Mouse (Mus musculus) erythroid progenitor cell, adult 5-6 weeks (primary cell): ENCODE measurements around the gene Tmco4. TPM values are rescaled to one million over a fixed set of nuclear protein-coding genes. Genes with fewer than 3 reads are reported as not detected.

Experiments
- ATAC-seq: replicated peaks from 2 replicates; pipeline ENCODE4 v1.8.0; 2016; ENCODE audit warnings: moderate number of reproducible peaks, mild to moderate bottlenecking, moderate TSS enrichment, inconsistent platforms; ENCODE audit not compliant: poor library complexity, low FRiP score, severe bottlenecking
- total RNA-seq, 2 experiments: library from RNA; stranded (forward) in 1 of 2; stranded (reverse) in 1 of 2; fragments of 150-400 nt in 1 of 2; fragments of 186-747, 209-891 nt in 1 of 2; gene quantifications; 2 replicates each; pipeline versions ENCODE4 v1.2.3 to v1.2.4; 2015 to 2017; ENCODE audit warnings: low replicate concordance in 2 of 2

Tmco4 gene
- total RNA-seq (2015; ENCODE audit: low replicate concordance) (0.42 and 1.8 TPM in 2 replicates), total RNA-seq (2017; ENCODE audit: low replicate concordance) (1.1 and 2.1 TPM in 2 replicates)

DNA sequence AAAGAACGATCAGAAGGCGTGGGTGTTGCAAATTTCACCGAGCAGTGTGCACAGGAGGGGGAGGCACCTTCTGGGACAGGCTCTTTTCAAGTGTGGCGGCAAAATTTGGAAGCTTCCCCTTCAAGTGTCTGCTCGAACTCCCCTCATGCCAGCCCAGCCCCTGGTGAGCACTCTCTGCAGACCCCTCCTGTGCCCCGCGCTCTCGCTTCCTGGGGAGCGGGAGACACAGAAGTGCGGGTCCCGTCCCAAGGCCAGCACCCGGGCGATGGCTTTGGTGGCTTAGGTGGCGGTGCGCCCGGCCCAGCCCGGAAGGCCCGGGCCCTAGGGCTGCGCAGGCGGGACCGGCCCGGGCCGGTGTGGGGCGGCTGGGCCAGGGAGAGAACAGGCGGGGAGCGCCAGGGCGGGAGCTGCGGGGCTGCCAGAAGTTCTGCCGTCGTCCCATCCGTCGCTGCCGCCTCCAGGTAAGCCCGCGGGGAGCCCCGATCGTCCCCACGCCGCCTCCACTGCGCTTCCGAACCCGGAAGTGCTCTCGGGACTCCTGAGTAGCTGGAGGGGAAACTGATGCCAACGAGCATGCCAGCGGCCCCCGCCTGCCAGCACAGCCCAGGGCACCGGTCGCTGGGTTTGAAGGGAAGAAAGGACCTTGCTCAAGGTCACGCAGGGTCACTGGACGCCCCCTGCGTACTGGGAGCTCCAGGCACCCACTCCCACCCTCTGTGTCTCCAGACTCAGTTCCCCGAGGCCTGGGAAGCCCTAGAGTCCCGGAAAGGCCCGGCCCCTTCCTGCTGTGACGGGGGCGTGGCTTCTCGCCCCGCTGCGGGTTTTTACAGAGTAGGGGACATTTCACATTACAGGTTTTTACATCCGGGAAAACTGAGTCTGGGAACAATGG is at the start of gene Tmco4:
Gene Tmco4, plus strand, starts transcription at position 62 of the 892 bp plus-strand sequence.
- ATAC-seq = peak; percentile 71

DNA sequence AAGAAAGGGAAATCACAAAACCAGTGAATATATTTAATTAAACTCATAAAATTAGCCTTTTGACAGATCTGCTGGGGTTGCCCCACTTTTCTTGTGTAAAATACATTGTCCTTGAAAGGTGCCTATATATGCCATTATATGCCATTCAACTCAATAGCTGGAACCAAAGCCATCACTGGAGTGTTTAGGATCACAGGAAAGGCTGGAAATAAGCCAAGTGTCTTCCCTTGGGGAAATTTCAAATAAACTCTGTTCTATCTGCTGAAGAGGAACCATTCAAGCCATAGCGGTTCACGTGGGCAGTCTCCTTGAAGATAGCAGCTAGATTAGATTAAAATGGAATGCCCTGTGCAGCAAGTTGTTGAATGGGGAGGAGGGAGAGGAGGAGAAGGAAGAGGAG is 47.1 kb upstream of the Tmco4 start:
- ATAC-seq = no peak

DNA sequence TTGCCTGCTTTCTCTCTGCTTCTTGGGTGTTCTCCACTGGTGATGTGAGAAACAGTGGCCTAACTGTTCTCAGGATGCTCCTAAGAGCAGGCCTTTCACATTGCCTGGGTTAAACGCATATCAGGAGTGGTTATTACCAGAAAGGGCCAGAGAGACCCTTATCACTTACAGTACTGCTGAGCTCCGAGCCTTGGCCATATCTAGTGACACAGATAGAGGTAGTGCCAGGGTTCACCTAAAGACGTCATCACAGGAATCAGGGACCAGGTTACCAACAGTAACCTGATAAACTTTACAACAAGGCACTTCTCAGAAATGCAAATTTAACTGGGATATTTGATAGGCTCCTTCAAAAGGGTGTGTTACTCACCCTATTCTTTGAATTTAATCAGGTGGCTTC is 38.8 kb upstream of the Tmco4 start:
- ATAC-seq = no peak

DNA sequence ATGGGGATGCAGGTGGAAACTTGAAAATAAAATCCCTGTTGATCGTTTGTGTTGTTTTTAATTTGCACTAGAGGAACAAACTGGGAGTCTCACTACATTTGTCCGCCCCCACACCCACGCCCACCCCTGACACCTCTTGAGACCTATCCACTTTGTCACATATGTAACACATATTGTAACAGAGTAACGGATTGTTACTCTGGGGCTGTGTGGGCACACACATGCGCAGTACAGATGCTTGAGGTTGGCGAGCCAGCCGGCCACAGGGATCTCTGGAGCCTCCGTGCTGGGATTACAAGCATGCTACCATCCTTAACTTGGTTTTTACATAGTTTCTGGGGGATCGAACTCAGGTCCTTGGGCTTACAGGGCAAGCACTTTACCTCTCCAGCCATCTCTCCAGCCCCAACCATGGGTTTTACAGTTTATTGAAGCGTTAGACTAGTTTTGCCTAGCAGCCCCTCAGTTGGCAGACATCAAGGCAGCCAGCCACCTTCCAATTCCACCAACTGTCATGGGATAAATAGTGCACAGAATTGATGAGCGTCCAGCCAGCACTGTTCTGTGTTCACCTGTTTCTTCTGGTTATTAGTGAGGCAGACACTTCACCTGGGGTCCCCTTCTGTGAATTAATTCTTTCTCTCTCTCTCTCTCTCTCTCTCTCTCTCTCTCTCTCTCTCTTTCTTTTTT is 38.1 kb upstream of the Tmco4 start:
- ATAC-seq = no peak

DNA sequence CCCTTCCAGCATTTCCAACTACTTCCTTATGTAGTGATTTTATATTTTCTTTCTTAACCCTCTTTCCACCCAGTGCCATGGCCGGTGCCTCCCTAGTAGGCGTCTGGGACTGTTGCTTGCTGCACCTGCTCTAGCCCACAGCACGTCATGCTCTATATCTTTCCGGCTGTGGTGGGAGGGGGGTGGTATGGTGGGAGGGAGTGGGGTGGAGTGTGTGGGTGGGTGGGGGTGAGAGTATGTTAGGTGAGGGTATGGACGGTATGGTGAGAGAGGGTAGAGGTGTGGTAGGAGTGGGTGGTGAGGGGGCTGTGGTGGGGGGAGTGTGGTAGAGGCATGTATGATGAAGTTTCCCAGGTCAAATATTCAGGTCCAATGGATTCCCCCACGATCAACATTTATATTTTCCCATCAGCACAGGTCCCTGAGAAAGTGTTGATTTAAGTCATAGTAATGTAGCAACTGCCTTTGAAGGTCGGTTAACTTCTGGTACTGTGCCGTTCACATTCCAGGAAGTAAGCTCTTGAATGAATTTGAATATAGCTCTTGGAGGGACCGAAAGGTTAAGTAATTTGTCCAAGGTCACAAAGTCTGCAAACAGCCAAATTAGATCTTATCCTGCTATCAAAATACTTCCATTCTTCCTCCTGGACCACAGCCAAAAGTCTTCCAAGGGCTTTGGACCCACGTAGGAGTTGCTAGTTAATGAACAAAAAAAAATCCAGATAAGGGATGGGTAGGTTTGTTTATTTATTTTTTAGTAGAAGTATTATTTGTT is 34.0 kb upstream of the Tmco4 start:
- ATAC-seq = no peak

DNA sequence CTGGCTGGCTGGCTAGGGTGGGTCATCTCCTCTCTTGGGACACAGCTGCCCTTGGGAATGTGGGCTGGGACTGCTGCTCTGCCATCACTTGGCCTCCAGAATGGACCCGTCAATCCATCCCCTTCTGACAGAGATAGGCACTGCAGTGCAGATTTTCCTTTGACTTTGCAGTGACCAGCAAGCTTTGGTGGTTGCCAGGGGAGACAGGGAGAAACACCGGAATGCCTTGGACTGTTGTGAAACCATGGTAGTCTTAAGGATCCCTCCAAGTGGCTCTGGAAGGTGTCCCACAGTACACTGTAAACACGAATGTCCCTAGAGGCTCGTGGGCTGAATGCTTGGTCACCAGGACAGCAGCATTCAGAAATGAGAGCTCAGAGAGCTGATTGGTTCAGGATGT is 33.2 kb upstream of the Tmco4 start:
- ATAC-seq = no peak

DNA sequence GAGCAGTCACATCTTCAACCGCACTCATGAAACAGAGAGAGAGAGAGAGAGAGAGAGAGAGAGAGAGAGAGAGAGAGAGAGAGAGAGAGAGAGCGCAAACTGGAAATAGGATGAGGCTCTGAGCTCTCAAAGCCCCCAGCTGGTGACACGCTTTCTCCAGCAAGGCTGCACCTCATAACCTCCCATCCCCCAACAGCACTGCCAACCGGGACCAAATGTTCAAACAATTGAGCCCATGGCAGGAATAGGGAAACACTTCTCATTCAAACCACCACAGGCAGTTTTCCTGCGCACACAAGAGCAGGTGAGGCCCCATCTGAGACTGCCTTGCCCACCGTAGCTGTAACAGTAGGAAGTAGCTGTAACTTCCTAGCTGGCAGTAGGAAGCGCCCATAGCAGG is 31.3 kb upstream of the Tmco4 start:
- ATAC-seq = no peak

DNA sequence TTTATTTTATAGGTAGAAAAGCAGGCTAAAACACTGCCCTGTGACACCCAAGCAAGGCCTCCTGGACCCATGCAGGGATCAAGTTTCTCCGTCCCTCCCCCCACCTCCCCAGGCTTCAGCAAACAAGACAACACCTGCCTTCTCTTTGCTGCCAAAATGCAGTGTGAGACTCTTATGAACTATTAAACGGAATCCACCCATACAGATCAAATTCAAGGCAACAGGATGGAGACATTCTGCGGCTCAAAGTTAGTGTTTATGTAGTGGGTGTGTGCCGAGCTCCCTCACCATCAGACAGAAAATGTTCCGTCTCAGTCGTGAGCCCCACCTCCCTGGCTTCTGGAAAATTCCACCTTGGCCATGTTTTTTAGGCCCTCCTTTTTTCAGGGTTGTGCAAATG is 30.7 kb upstream of the Tmco4 start:
- ATAC-seq = no peak

DNA sequence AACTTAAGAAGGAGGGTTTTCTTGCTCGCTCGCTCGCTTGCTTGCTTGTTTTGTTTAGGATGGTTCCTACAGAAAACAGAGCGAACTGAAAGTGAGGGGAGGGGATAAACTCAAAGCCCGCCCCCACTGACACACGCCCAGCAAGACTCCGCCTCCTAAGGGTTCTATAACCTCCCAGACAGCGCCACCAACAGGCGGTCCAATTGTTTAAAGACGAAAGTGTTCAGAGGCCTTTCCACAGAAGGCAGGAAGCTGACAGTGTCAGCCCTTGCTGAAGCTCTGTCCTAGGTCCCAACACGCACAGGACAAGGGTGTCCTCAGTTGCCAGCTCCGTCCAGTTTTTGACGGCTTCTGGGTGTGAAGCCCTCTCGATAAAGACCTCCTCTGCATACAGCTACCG is 29.0 kb upstream of the Tmco4 start:
- peak; percentile 69 for ATAC-seq

DNA sequence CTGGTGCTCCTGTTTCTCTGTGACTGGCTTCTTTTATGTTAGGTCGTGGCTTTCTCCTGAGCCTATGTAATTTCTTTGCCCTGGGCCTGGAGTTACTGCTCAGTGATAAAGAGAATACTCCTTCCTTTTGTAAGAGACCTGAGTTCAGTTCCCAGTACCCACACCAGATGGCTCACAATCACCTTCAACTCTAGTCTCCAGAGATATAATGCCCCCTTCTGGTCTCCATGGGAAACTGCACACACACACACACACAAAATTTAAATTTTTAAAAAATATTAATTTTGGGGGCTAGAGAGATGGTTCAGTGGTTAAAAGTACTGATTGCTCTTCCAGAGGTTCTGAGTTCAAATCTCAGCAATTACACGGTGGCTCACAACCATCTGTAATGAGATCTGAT is 24.4 kb upstream of the Tmco4 start:
- no peak for ATAC-seq

DNA sequence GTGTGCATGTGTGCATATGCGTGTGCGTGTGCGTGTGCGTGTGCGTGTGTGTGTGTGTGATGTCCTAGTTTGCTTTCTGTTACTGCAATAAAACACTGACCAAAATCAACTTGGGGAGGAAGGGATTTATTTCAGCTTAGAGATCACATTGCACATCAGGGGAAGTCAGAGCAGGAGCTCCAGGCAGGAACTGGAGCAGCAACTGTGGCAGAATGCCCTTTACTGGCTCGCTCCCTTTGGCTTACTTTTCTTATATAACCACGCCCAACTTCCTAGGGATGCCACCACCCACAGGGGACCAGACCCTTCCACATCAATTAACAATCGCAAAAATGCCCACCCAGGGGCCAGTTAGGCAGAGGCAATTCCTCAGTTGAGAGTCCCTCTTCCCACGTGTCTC is 14.1 kb upstream of the Tmco4 start:
- ATAC-seq = no peak

DNA sequence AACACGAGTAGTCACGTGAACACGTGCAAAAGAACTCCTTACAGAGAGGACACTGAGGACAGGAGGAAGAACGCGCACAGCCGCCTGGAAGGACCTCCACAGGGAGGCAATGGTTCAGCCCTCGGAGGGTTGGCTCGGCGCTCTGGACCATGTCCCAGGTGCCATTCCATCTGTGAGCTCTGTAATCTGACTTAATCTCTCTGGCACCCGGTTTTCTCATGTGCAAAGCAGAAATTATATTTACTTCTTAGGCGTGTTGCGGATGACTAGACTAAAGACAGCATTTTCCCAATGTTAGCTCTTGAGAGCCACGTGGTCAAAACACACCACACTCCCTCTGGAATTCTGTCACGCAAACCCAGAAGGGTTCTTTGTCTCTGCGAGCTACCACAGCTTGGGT is 13.6 kb upstream of the Tmco4 start:
- no peak for ATAC-seq

DNA sequence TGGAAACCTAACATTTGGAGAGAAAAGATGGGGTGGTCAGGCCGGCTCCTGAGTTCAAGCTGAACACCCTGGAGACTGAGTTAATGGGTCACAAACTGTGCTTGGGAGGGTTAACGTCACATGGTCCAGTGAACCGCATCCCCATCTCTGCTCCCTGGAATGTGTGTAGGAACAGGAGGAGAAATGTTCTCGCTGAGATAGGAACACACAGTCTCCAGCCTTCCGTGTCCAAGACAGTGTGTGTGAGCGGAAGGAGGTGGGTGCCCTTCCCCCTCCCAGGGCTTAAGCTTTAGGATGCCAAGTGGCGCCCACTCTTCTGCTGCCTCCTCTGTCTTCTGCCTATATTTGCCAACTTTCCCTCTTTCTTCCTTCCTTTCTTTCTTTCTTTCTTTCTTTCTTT is 12.8 kb upstream of the Tmco4 start:
- no peak for ATAC-seq

DNA sequence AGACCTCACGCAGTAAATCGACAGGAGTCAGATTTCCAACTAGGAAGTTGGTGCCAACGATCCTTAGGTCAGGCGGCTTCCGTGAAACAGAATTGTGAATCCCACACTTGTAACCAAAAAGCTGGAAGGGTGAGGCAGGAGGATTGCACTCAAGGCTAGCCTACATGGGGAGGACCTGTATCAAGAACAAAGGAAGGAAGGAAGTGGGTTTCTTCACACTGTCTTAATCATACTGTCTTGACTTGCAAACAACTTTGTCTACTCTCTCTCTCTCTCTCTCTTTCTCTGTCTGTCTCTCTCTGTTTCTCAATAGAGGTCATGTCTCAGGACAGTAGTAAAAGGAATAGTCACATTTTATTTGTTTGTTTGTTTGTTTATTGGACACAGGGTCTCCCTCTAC is 10.0 kb upstream of the Tmco4 start:
- ATAC-seq = no peak

DNA sequence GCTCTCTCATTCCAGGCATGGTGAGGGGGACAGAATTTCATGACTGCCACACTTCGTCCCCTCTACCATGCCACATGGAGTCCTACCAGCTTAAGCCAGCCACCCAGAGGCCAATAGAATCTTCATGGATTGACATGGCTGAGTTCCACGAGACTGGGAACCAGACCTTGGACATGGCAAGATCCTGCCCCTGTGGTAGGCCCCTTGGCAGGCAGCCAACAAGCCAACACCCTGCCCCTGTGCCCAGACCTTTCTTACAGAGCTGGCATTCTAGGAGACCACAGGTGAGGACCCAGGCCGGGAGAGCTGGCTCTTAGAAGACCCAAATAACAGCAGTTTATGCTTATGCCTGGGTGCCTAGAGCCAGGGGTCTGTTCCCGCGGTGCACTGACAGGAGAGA is 6.8 kb upstream of the Tmco4 start:
- ATAC-seq = no peak

DNA sequence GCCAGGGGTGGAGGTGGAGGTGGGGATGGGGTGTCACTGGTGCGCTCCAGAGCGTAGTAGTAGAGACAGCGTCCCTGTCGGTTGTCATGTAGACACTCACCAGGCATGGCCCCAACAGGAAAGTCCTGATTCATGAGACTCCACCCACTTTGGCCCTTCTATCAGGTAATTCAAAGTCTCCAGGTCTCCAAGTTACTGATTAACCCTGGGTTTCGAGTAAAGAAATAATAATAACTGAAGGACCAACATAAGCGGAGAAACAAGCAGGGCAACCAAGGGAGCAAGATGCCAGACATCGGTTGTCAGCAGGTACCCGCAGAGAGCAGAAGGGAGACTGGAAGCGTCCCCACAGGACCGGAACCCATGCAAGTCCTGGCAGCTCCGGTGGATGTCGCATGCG is 5.8 kb upstream of the Tmco4 start, which contains the start of gene Rnf186:
Gene Rnf186, plus strand, starts transcription at position 247 of the 400 bp plus-strand sequence.
- no peak for ATAC-seq

DNA sequence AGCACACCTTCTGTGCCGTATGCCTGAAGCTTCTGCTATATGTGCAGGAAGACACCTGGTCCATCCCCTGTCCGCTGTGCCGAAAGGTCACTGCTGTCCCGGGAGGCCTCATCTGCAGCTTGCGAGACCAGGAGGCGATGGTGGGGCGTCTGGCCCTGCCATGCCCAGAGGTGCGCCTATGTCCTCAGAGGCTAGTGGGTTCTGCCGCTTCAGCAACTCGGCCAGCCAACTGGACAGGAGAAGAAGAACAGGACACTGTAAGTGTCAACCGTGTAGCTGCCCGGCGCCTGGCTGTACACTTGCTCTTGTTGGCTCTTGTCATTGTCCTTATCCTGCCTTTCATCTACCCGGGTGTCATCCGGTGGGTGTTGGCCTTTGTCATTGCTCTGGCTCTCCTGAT is 5.2 kb upstream of the Tmco4 start:
- no peak for ATAC-seq

DNA sequence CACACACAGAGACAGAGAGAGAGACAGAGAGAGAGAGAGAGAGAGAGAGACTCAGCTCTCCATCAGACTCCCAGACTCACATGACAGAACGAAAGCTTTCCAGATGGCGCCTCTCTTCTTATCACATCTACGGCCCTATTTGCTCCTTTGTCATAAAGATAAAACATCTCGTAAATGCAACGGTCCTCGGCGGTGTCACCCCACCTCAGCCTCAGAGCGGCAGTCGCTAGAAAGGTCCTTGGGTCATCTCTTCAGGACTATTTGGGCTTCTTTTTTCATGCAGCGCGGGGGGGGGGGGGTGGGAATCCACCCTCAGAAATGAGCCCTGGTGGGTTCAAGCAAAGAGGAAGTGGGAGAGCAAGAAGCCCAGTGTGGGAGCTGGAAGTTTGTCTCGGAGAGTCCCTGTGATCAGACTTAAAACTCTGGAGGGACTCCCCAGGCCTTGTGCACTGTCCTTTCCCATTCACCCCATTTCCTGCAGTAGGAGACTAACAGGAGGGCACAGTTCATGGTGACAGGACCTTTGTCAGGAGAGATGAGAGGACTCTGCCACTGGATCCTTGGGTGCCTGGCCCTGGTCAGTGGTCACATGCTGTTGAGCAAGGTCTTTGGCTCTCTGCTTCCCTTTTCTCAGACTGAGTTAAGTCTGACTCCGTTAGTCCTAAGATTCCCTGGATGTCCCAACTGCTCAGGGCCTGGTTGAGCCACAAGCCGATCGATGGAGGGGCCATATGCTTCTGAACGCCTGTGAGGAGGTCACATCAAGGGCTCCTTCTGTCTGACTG is 3.7 kb upstream of the Tmco4 start:
- no peak for ATAC-seq

DNA sequence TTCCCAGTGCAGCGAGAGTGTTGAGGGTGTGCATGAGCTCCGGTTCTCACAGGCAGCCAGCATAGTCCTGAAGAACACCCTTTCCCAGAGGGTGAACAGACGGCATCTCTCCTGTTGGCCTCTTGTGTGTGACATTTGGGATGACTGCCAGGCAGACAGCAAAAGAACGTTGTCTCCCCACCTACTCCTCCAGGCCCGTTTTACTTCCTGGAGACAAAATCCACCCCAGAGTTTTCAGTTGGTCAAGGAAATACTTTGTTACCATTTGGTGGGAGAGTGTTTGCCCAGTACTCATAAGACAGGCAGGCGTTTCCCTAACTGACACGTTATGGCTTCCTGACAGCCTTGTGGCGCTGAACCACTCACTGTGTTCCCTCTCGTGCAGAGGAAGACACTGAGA is 3.0 kb upstream of the Tmco4 start:
- no peak for ATAC-seq

DNA sequence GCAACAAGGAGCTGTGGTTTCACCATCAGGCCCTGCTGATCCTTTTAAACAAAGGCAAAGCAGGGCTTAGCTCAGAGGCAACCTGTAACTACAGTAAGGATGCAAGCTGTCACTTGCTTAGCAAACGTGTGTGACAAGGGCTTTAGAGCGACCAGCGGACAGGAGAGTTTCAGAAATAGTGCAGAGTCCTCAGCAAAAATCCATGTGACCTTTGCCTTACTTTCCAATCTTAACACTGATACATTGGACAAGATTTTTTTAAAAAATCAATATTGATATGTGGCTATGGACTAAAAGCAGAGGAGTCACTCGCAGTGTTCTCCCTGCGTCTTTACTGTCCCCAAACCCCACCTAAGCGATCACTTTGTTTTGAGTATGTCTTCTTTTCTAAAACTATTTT is 1.3 kb upstream of the Tmco4 start:
- ATAC-seq = no peak
